Mouse (Mus musculus): ENCODE data around the gene Lpgat1.
A peak's percentile ranks its signal among the peaks of the same experiment; 100 is the strongest.

Gene Lpgat1

GRCm38 (mm10) chr1:191706541-191707078 lies 11.0 kb upstream of the Lpgat1 start:
- H3K36me3 ChIP-seq (ENCODE audit: insufficient read depth, low read length): no peaks in the 10 kb centered on the region
- H3K4me3 ChIP-seq (replicated peaks; ENCODE audit: low read length): no peak overlapping the region
- H3K4me1 ChIP-seq (replicated peaks; ENCODE audit: low read depth, low read length): no peaks in the 10 kb centered on the region
- TF ChIP-seq NANOG (IDR thresholded peaks at IDR 0.05; ENCODE audit: borderline replicate concordance, low read length): no peak
- no peak for TF ChIP-seq POU5F1 (IDR thresholded peaks at IDR 0.05; ENCODE audit: borderline replicate concordance, low read length)
- no peak for TF ChIP-seq CTCF (conservative IDR thresholded peaks at IDR 0.05; ENCODE audit: low read length)
- no peaks in the 10 kb centered on the region for H3K9me3 ChIP-seq (ENCODE audit: low read length)
- 0 out of 2 replicates have a peak, but pooled peaks cover 5% of the 10 kb centered on the region for H3K27me3 ChIP-seq (ENCODE audit: insufficient read depth, low read length)

- Histone ChIP-seq H3K36me3 (ENCODE audit: insufficient read depth, low read length) (no peaks in the 10 kb centered on the region), H3K9me3 (ENCODE audit: low read length) (no peaks in the 10 kb centered on the region), H3K4me3 (replicated peaks; ENCODE audit: low read length) (no peak overlapping the region), H3K27me3 (ENCODE audit: insufficient read depth, low read length) (peaks cover 5% of the 10 kb centered on the region), H3K4me1 (replicated peaks; ENCODE audit: low read depth, low read length) (no peaks in the 10 kb centered on the region)
- TF ChIP-seq POU5F1 (IDR thresholded peaks at IDR 0.05; ENCODE audit: borderline replicate concordance, low read length) (no peak), NANOG (IDR thresholded peaks at IDR 0.05; ENCODE audit: borderline replicate concordance, low read length) (no peak), CTCF (conservative IDR thresholded peaks at IDR 0.05; ENCODE audit: low read length) (no peak)
These were observed 7.8 kb upstream of the Lpgat1 start for GRCm38 (mm10) chr1:191709811-191710210.

GRCm38 (mm10) chr1:191712224-191712838 lies 5.3 kb upstream of the Lpgat1 start:
- Histone ChIP-seq H3K4me3 (replicated peaks; ENCODE audit: low read length) (no peak overlapping the region), H3K36me3 (ENCODE audit: insufficient read depth, low read length) (no peaks in the 10 kb centered on the region), H3K4me1 (replicated peaks; ENCODE audit: low read depth, low read length) (peaks cover 4% of the 10 kb centered on the region; the same call in 1 of the 2 replicates), H3K27me3 (ENCODE audit: insufficient read depth, low read length) (peaks cover 27% of the 10 kb centered on the region), H3K9me3 (ENCODE audit: low read length) (no peaks in the 10 kb centered on the region)
- TF ChIP-seq NANOG (IDR thresholded peaks at IDR 0.05; ENCODE audit: borderline replicate concordance, low read length) (no peak), CTCF (conservative IDR thresholded peaks at IDR 0.05; ENCODE audit: low read length) (no peak), POU5F1 (IDR thresholded peaks at IDR 0.05; ENCODE audit: borderline replicate concordance, low read length) (no peak)

- Histone ChIP-seq H3K4me1 (replicated peaks; ENCODE audit: low read depth, low read length) (peaks cover 4% of the 10 kb centered on the region; the same call in 1 of the 2 replicates), H3K27me3 (ENCODE audit: insufficient read depth, low read length) (peaks cover 33% of the 10 kb centered on the region), H3K9me3 (ENCODE audit: low read length) (no peaks in the 10 kb centered on the region), H3K36me3 (ENCODE audit: insufficient read depth, low read length) (no peaks in the 10 kb centered on the region), H3K4me3 (replicated peaks; ENCODE audit: low read length) (no peak overlapping the region)
- TF ChIP-seq POU5F1 (IDR thresholded peaks at IDR 0.05; ENCODE audit: borderline replicate concordance, low read length) (no peak), CTCF (conservative IDR thresholded peaks at IDR 0.05; ENCODE audit: low read length) (no peak), NANOG (IDR thresholded peaks at IDR 0.05; ENCODE audit: borderline replicate concordance, low read length) (no peak)
These were observed 3.8 kb upstream of the Lpgat1 start for GRCm38 (mm10) chr1:191713813-191714212.

GRCm38 (mm10) chr1:191715150-191715549 lies 2.5 kb upstream of the Lpgat1 start:
- H3K36me3 ChIP-seq (ENCODE audit: insufficient read depth, low read length): peaks cover under 1% of the 10 kb centered on the region; the same call in 1 of the 2 replicates

GRCm38 (mm10) chr1:191717141-191717540 lies 493 bp upstream of the Lpgat1 start:
- H3K36me3 ChIP-seq (ENCODE audit: insufficient read depth, low read length): peaks cover 10% of the 10 kb centered on the region
- H3K9me3 ChIP-seq (ENCODE audit: low read length): no peaks in the 10 kb centered on the region
- H3K4me1 ChIP-seq (replicated peaks; ENCODE audit: low read depth, low read length): peaks cover 8% of the 10 kb centered on the region
- TF ChIP-seq CTCF (conservative IDR thresholded peaks at IDR 0.05; ENCODE audit: low read length) (no peak), POU5F1 (IDR thresholded peaks at IDR 0.05; ENCODE audit: borderline replicate concordance, low read length) (no peak), NANOG (IDR thresholded peaks at IDR 0.05; ENCODE audit: borderline replicate concordance, low read length) (no peak)
- H3K27me3 ChIP-seq (ENCODE audit: insufficient read depth, low read length): peaks cover 51% of the 10 kb centered on the region
- H3K4me3 ChIP-seq (replicated peaks; ENCODE audit: low read length): peak overlapping the region; percentile 85

More at GRCm38 (mm10) chr1:191715150-191715549, 2.5 kb upstream of the Lpgat1 start:
- Histone ChIP-seq H3K27me3 (ENCODE audit: insufficient read depth, low read length) (peaks cover 37% of the 10 kb centered on the region), H3K4me3 (replicated peaks; ENCODE audit: low read length) (no peak overlapping the region), H3K4me1 (replicated peaks; ENCODE audit: low read depth, low read length) (peaks cover 8% of the 10 kb centered on the region), H3K9me3 (ENCODE audit: low read length) (no peaks in the 10 kb centered on the region)
- TF ChIP-seq CTCF (conservative IDR thresholded peaks at IDR 0.05; ENCODE audit: low read length) (no peak), POU5F1 (IDR thresholded peaks at IDR 0.05; ENCODE audit: borderline replicate concordance, low read length) (no peak), NANOG (IDR thresholded peaks at IDR 0.05; ENCODE audit: borderline replicate concordance, low read length) (no peak)

GRCm38 (mm10) chr1:191718522-191719281 lies 1.1 kb downstream of the Lpgat1 start:
- Histone ChIP-seq H3K4me1 (replicated peaks; ENCODE audit: low read depth, low read length) (peaks cover 8% of the 10 kb centered on the region), H3K9me3 (ENCODE audit: low read length) (no peaks in the 10 kb centered on the region), H3K36me3 (ENCODE audit: insufficient read depth, low read length) (peaks cover 11% of the 10 kb centered on the region), H3K27me3 (ENCODE audit: insufficient read depth, low read length) (peaks cover 51% of the 10 kb centered on the region), H3K4me3 (replicated peaks; ENCODE audit: low read length) (peak overlapping the region; percentile 85)
- no peak for TF ChIP-seq NANOG (IDR thresholded peaks at IDR 0.05; ENCODE audit: borderline replicate concordance, low read length)
- TF ChIP-seq CTCF (conservative IDR thresholded peaks at IDR 0.05; ENCODE audit: low read length): no peak
- TF ChIP-seq POU5F1 (IDR thresholded peaks at IDR 0.05; ENCODE audit: borderline replicate concordance, low read length): no peak

GRCm38 (mm10) chr1:191719326-191719725 lies 1.7 kb downstream of the Lpgat1 start:
- Histone ChIP-seq H3K27me3 (ENCODE audit: insufficient read depth, low read length) (peaks cover 51% of the 10 kb centered on the region), H3K9me3 (ENCODE audit: low read length) (no peaks in the 10 kb centered on the region), H3K36me3 (ENCODE audit: insufficient read depth, low read length) (peaks cover 17% of the 10 kb centered on the region), H3K4me1 (replicated peaks; ENCODE audit: low read depth, low read length) (peaks cover 8% of the 10 kb centered on the region), H3K4me3 (replicated peaks; ENCODE audit: low read length) (peak overlapping the region; percentile 85)
- no peak for TF ChIP-seq POU5F1 (IDR thresholded peaks at IDR 0.05; ENCODE audit: borderline replicate concordance, low read length)
- TF ChIP-seq CTCF (conservative IDR thresholded peaks at IDR 0.05; ENCODE audit: low read length): no peak
- no peak for TF ChIP-seq NANOG (IDR thresholded peaks at IDR 0.05; ENCODE audit: borderline replicate concordance, low read length)
